Mouse (Mus musculus): ENCODE measurements around the gene Slc25a20. TPM values are rescaled to one million over a fixed set of nuclear protein-coding genes. Genes with fewer than 3 reads are reported as not detected.
A peak's percentile ranks its signal among the peaks of the same experiment; 100 is the strongest.
"Not testable (repeated sequence)": the region's sequence is repeated elsewhere in the genome, so short reads cannot be mapped to it uniquely, and the experiment has no call there.

Gene Slc25a20
- polyA plus RNA-seq, 1 experiment from 2014 or later: 73.6 TPM

GRCm38 (mm10) chr9:108649561-108650440, 12.1 kb upstream of the Slc25a20 start:
- H3K4me2 ChIP-seq (ENCODE audit: low read length): peak overlapping the region; percentile 79
- H3K9ac ChIP-seq (ENCODE audit: low read depth, low read length): peak overlapping the region; percentile 58
- 22% methylated on average over 29 of the region's 29 CpGs for WGBS
- no peak for TF ChIP-seq CTCF (IDR thresholded peaks at IDR 0.05; ENCODE audit: low read depth)
- no peaks in the 10 kb centered on the region for H3K27me3 ChIP-seq (ENCODE audit: insufficient read depth, low read length)
- no peaks in the 10 kb centered on the region for H3K9me3 ChIP-seq (replicated peaks; ENCODE audit: low read length)
- peak overlapping the region; percentile 97 for H3K27ac ChIP-seq
- peaks cover 6% of the 10 kb centered on the region for H3K4me1 ChIP-seq (replicated peaks; ENCODE audit: insufficient read depth, low read length)
- peak overlapping the region; percentile 98 for H3K4me3 ChIP-seq (replicated peaks; ENCODE audit: low read depth, low read length)
- ATAC-seq (replicated peaks; ENCODE audit: low FRiP score, low read depth) (no peak; the same call in 1 of the 2 replicates), DNase-seq (ENCODE audit: low spot score) (peak; percentile 36)
- no peaks in the 10 kb centered on the region for H3K36me3 ChIP-seq (ENCODE audit: insufficient read depth, low read length)

GRCm38 (mm10) chr9:108654566-108655464, 7.1 kb upstream of the Slc25a20 start:
- peaks cover 4% of the 10 kb centered on the region for H3K4me1 ChIP-seq (replicated peaks; ENCODE audit: insufficient read depth, low read length)
- H3K9me3 ChIP-seq (replicated peaks; ENCODE audit: low read length): no peaks in the 10 kb centered on the region
- 79% methylated on average over 10 of the region's 10 CpGs for WGBS
- no peaks in the 10 kb centered on the region for H3K36me3 ChIP-seq (ENCODE audit: insufficient read depth, low read length)
- no peak overlapping the region for H3K9ac ChIP-seq (ENCODE audit: low read depth, low read length)
- DNase-seq (ENCODE audit: low spot score) (no peak), ATAC-seq (replicated peaks; ENCODE audit: low FRiP score, low read depth) (no peak)
- H3K4me3 ChIP-seq (replicated peaks; ENCODE audit: low read depth, low read length): no peak overlapping the region
- H3K27ac ChIP-seq: no peak overlapping the region
- H3K27me3 ChIP-seq (ENCODE audit: insufficient read depth, low read length): no peaks in the 10 kb centered on the region
- TF ChIP-seq CTCF (IDR thresholded peaks at IDR 0.05; ENCODE audit: low read depth): no peak
- no peak overlapping the region for H3K4me2 ChIP-seq (ENCODE audit: low read length)

GRCm38 (mm10) chr9:108655865-108656264, 6.0 kb upstream of the Slc25a20 start:
- not testable (repeated sequence) for H3K36me3 ChIP-seq (ENCODE audit: insufficient read depth, low read length); H3K9me3 ChIP-seq (replicated peaks; ENCODE audit: low read length); H3K4me1 ChIP-seq (replicated peaks; ENCODE audit: insufficient read depth, low read length); H3K4me2 ChIP-seq (ENCODE audit: low read length); H3K27ac ChIP-seq; H3K27me3 ChIP-seq (ENCODE audit: insufficient read depth, low read length); ATAC-seq (replicated peaks; ENCODE audit: low FRiP score, low read depth); H3K4me3 ChIP-seq (replicated peaks; ENCODE audit: low read depth, low read length); DNase-seq (ENCODE audit: low spot score); H3K9ac ChIP-seq (ENCODE audit: low read depth, low read length)
- WGBS: 84% methylated on average over 7 of the region's 7 CpGs

DNA sequence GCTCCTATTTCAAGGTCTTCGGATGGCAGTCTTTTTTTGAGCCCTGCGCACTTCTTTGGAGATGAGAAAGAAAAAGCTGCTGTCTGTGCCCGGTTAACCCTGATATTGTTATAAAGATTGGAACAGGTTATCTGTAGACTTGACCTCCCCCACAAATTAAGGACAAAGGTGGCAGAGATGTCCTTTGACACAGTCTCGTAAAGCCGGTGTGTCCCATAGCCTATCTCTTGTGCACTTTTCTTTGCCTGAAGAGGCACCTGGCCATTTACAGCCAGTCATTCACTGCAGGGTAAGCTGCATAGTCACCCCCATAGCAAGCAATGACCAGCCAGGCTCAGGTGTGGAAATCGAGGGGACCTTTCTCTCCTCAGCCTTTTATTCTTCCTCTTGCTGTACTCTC, 772 bp downstream of the Slc25a20 start:
- 40% methylated on average over 6 of the region's 6 CpGs for WGBS
- ATAC-seq (replicated peaks; ENCODE audit: low FRiP score, low read depth): no peak
- no peak for DNase-seq (ENCODE audit: low spot score)
- H3K4me2 ChIP-seq (ENCODE audit: low read length): peak overlapping the region; percentile 70
- no peaks in the 10 kb centered on the region for H3K27me3 ChIP-seq (ENCODE audit: insufficient read depth, low read length)
- H3K9me3 ChIP-seq (replicated peaks; ENCODE audit: low read length): no peaks in the 10 kb centered on the region
- H3K27ac ChIP-seq: peak overlapping the region; percentile 44; the same call in 1 of the 2 replicates
- peak overlapping the region; percentile 65 for H3K4me3 ChIP-seq (replicated peaks; ENCODE audit: low read depth, low read length)
- no peaks in the 10 kb centered on the region for H3K36me3 ChIP-seq (ENCODE audit: insufficient read depth, low read length)
- TF ChIP-seq CTCF (IDR thresholded peaks at IDR 0.05; ENCODE audit: low read depth): no peak
- peak overlapping the region; percentile 67 for H3K9ac ChIP-seq (ENCODE audit: low read depth, low read length)
- H3K4me1 ChIP-seq (replicated peaks; ENCODE audit: insufficient read depth, low read length): no peaks in the 10 kb centered on the region; the same call in 1 of the 2 replicates

GRCm38 (mm10) chr9:108669875-108670274, 8.0 kb downstream of the Slc25a20 start:
- no peak overlapping the region for H3K4me3 ChIP-seq (replicated peaks; ENCODE audit: low read depth, low read length)
- no peak for ATAC-seq (replicated peaks; ENCODE audit: low FRiP score, low read depth)
- no peaks in the 10 kb centered on the region for H3K9me3 ChIP-seq (replicated peaks; ENCODE audit: low read length)
- WGBS: 64% methylated on average over 8 of the region's 8 CpGs
- no peaks in the 10 kb centered on the region for H3K4me1 ChIP-seq (replicated peaks; ENCODE audit: insufficient read depth, low read length)
- no peak overlapping the region for H3K9ac ChIP-seq (ENCODE audit: low read depth, low read length)
- DNase-seq (ENCODE audit: low spot score): peak; percentile 58
- H3K27ac ChIP-seq: no peak overlapping the region
- H3K4me2 ChIP-seq (ENCODE audit: low read length): no peak overlapping the region
- H3K27me3 ChIP-seq (ENCODE audit: insufficient read depth, low read length): no peaks in the 10 kb centered on the region
- H3K36me3 ChIP-seq (ENCODE audit: insufficient read depth, low read length): no peaks in the 10 kb centered on the region
- peak; percentile 64 for TF ChIP-seq CTCF (IDR thresholded peaks at IDR 0.05; ENCODE audit: low read depth)

- Histone ChIP-seq H3K27ac (no peak overlapping the region), H3K36me3 (ENCODE audit: insufficient read depth, low read length) (peaks cover 2% of the 10 kb centered on the region; the same call in 1 of the 2 replicates), H3K27me3 (ENCODE audit: insufficient read depth, low read length) (no peaks in the 10 kb centered on the region), H3K4me3 (replicated peaks; ENCODE audit: low read depth, low read length) (no peak overlapping the region), H3K9me3 (replicated peaks; ENCODE audit: low read length) (no peaks in the 10 kb centered on the region), H3K4me2 (ENCODE audit: low read length) (no peak overlapping the region), H3K9ac (ENCODE audit: low read depth, low read length) (no peak overlapping the region), H3K4me1 (replicated peaks; ENCODE audit: insufficient read depth, low read length) (no peaks in the 10 kb centered on the region)
- no peak for DNase-seq (ENCODE audit: low spot score)
- peak; percentile 50 for TF ChIP-seq CTCF (IDR thresholded peaks at IDR 0.05; ENCODE audit: low read depth)
- ATAC-seq (replicated peaks; ENCODE audit: low FRiP score, low read depth): no peak
- 60% methylated on average over 2 of the region's 2 CpGs for WGBS
Observed at GRCm38 (mm10) chr9:108673151-108673550, 11.3 kb downstream of the Slc25a20 start.
